Mouse (Mus musculus): Measurements from ENCODE around the gene Rab42.

Rab42 gene

GRCm38 (mm10) chr4:132312627-132313026 lies 9.4 kb upstream of the Rab42 start:
- CTCF ChIA-PET, result no interaction called here

GRCm38 (mm10) chr4:132311801-132312200 lies 8.6 kb upstream of the Rab42 start:
- CTCF ChIA-PET, result interaction anchor here (0.6 to 0.9 kb wide), 3 partner anchors 32 to 165 kb away, joined by 3 to 4 read pairs (median 4); no protein-coding TSS in a partner anchor

- CTCF ChIA-PET, result interaction anchor here (0.6 to 0.9 kb wide), 4 partner anchors 32 to 1722 kb away, joined by 3 to 4 read pairs (median 4); no protein-coding TSS in a partner anchor
Observed at GRCm38 (mm10) chr4:132311209-132311608, 8.0 kb upstream of the Rab42 start.

- CTCF ChIA-PET, result interaction anchor here (0.6 to 2.1 kb wide), 5 partner anchors 10 to 61 kb away, joined by 3 to 23 read pairs (median 6); no protein-coding TSS in a partner anchor
Observed at GRCm38 (mm10) chr4:132309849-132310472, 6.8 kb upstream of the Rab42 start.

- CTCF ChIA-PET, result interaction anchor here (0.6 to 2.1 kb wide), 6 partner anchors 10 to 69 kb away, joined by 3 to 23 read pairs (median 5); no protein-coding TSS in a partner anchor
Observed at GRCm38 (mm10) chr4:132309140-132309848, 6.1 kb upstream of the Rab42 start.

GRCm38 (mm10) chr4:132308437-132309139 lies 5.4 kb upstream of the Rab42 start:
- CTCF ChIA-PET, result interaction anchor here (0.6 to 2.1 kb wide), 4 partner anchors 9 to 145 kb away, joined by 3 to 8 read pairs (median 5); no protein-coding TSS in a partner anchor

GRCm38 (mm10) chr4:132306004-132306403 lies 2.8 kb upstream of the Rab42 start:
- CTCF ChIA-PET, result interaction anchor here (0.7 kb wide), 1 partner anchor 27 kb away, joined by 3 read pairs; no protein-coding TSS in a partner anchor

- CTCF ChIA-PET, result interaction anchor here (0.6 kb wide), 1 partner anchor 44 kb away, joined by 3 read pairs; no protein-coding TSS in a partner anchor
Observed at GRCm38 (mm10) chr4:132305276-132305675, 2.1 kb upstream of the Rab42 start.

GRCm38 (mm10) chr4:132303484-132303883 lies 299 bp upstream of the Rab42 start:
- CTCF ChIA-PET, result interaction anchor here (0.8 kb wide), 1 partner anchor 274 kb away, joined by 4 read pairs; no protein-coding TSS in a partner anchor

GRCm38 (mm10) chr4:132301965-132302938 lies 933 bp downstream of the Rab42 start:
- CTCF ChIA-PET, result no interaction called here

- CTCF ChIA-PET, result interaction anchor here (0.6 kb wide), 1 partner anchor 398 kb away, joined by 3 read pairs; no protein-coding TSS in a partner anchor
Observed at GRCm38 (mm10) chr4:132301486-132301885, 1.7 kb downstream of the Rab42 start.

GRCm38 (mm10) chr4:132299849-132300248 lies 3.3 kb downstream of the Rab42 start:
- CTCF ChIA-PET, result interaction anchor here (1.7 kb wide), 1 partner anchor 10 kb away, joined by 6 read pairs; no protein-coding TSS in a partner anchor

- CTCF ChIA-PET, result interaction anchor here (0.5 to 1.1 kb wide), 2 partner anchors 13 to 215 kb away, joined by 4 to 5 read pairs; no protein-coding TSS in a partner anchor
Observed at GRCm38 (mm10) chr4:132295696-132296390, 7.3 kb downstream of the Rab42 start.

GRCm38 (mm10) chr4:132293682-132294240 lies 9.4 kb downstream of the Rab42 start:
- CTCF ChIA-PET, result no interaction called here

GRCm38 (mm10) chr4:132292988-132293387 lies 10.2 kb downstream of the Rab42 start:
- CTCF ChIA-PET, result no interaction called here

GRCm38 (mm10) chr4:132291624-132292335 lies 11.4 kb downstream of the Rab42 start:
- CTCF ChIA-PET, result interaction anchor here (0.5 to 0.7 kb wide), 4 partner anchors 18 to 240 kb away, joined by 3 to 15 read pairs (median 6); no protein-coding TSS in a partner anchor

GRCm38 (mm10) chr4:132291056-132291455 lies 12.1 kb downstream of the Rab42 start:
- CTCF ChIA-PET, result interaction anchor here (0.6 to 0.7 kb wide), 3 partner anchors 17 to 241 kb away, joined by 3 to 15 read pairs (median 4); no protein-coding TSS in a partner anchor

GRCm38 (mm10) chr4:132288840-132289239 lies 14.3 kb downstream of the Rab42 start:
- CTCF ChIA-PET, result interaction anchor here (0.6 kb wide), 1 partner anchor 139 kb away, joined by 3 read pairs; no protein-coding TSS in a partner anchor

GRCm38 (mm10) chr4:132275949-132276348 lies 27.2 kb downstream of the Rab42 start:
- CTCF ChIA-PET, result no interaction called here

Measured in spleen, embryonic (tissue).